Mouse (Mus musculus): Measurements from ENCODE around the gene 4931428F04Rik. TPM values are rescaled to one million over a fixed set of nuclear protein-coding genes. Genes with fewer than 3 reads are reported as not detected.

The 4931428F04Rik gene
- polyA plus RNA-seq, 1 experiment from 2014 or later, result 50.8 TPM

DNA sequence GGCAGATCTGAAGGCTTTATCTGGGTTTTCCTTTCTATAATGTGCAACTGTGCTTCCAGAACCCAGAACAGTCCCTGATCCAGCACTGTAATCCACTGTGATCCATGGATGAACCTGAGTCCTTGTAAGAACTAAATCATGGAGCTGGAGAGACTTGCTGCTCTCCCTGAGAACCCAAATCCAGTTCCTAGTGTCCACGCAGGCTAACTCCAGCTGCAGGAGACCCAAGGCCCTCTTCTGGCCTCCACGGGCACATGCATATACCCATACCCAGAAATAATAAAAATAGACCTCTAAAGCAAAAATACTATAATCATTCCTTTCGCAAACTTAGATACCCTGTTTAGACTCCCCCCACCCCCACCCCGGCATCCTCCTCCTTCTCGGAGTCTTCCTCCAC lies 1.4 kb downstream of the 4931428F04Rik start:
- H3K4me2 ChIP-seq (ENCODE audit: low read depth), result peak overlapping the region; percentile 74
- 0 out of 2 replicates have a peak, but pooled peaks cover 10% of the 10 kb centered on the region for H3K4me1 ChIP-seq (ENCODE audit: control insufficient read depth, insufficient read depth, low read length)
- H3K27me3 ChIP-seq (ENCODE audit: control insufficient read depth, insufficient read depth, low read length), result peaks cover 11% of the 10 kb centered on the region
- peak overlapping the region; percentile 47 for H3K4me3 ChIP-seq (ENCODE audit: low read depth, low read length)
- ATAC-seq (ENCODE audit: insufficient read depth, low FRiP score, low TSS enrichment) (no peak), DNase-seq (ENCODE audit: low spot score) (no peak)
- no peaks in the 10 kb centered on the region for H3K36me3 ChIP-seq (ENCODE audit: control insufficient read depth, insufficient read depth, low read length)
- H3K27ac ChIP-seq (ENCODE audit: low read depth, low read length), result no peak overlapping the region
- 86% methylated on average over 5 of the region's 5 CpGs for WGBS
- H3K9me3 ChIP-seq (ENCODE audit: control insufficient read depth, low read length), result no peaks in the 10 kb centered on the region
- H3K9ac ChIP-seq (ENCODE audit: low read length), result peak overlapping the region; percentile 46

DNA sequence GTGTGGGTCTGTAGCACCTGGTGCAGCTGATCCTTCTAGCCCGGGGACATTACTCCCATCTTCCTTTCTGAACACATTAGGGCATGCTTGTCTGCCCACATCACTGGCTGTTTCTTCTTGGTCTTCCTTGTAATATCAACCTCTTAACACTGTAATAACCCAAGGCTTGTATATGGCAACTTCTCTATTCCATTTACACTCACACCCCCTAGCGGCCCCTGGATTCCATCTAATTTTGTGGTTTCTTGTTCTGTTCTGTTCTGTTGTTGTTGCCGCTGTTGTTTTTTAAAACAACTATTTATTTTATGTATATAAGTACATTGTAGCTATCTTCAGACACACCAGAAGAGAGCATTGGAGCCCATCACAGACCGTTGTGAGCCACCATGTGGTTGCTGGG lies 2.8 kb downstream of the 4931428F04Rik start:
- 88% methylated on average over 4 of the region's 4 CpGs for WGBS
- 0 out of 2 replicates have a peak, but pooled peaks cover 10% of the 10 kb centered on the region for H3K4me1 ChIP-seq (ENCODE audit: control insufficient read depth, insufficient read depth, low read length)
- DNase-seq (ENCODE audit: low spot score) (no peak), ATAC-seq (ENCODE audit: insufficient read depth, low FRiP score, low TSS enrichment) (no peak)
- H3K27me3 ChIP-seq (ENCODE audit: control insufficient read depth, insufficient read depth, low read length), result peaks cover 11% of the 10 kb centered on the region
- H3K27ac ChIP-seq (ENCODE audit: low read depth, low read length), result no peak overlapping the region
- 0 out of 2 replicates have a peak, but pooled peaks cover 2% of the 10 kb centered on the region for H3K36me3 ChIP-seq (ENCODE audit: control insufficient read depth, insufficient read depth, low read length)
- H3K4me3 ChIP-seq (ENCODE audit: low read depth, low read length), result no peak overlapping the region
- H3K9ac ChIP-seq (ENCODE audit: low read length), result no peak overlapping the region; the same call in 1 of the 2 replicates
- H3K4me2 ChIP-seq (ENCODE audit: low read depth), result peak overlapping the region; percentile 7; the same call in 1 of the 2 replicates
- no peaks in the 10 kb centered on the region for H3K9me3 ChIP-seq (ENCODE audit: control insufficient read depth, low read length)

DNA sequence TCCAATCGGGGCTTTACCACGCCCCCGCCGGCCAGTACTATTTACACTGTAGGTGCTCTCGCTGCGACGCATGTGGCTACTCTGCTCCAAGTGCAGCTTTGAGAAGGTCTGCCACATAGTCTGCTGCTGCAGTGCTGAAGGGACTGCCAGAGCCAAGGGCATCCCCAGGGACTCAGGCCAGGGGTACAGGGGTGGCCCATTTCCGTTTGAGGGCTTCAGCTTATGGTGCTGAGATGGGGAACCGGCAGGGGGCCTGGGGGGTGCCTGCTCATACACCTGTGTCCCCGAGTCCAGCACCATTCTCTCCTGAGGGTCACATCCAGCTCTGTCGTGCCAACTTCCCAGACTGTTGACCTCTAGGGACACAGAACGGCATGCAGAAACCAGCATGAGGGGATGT lies 4.2 kb downstream of the 4931428F04Rik start:
- DNase-seq (ENCODE audit: low spot score) (no peak), ATAC-seq (ENCODE audit: insufficient read depth, low FRiP score, low TSS enrichment) (no peak)
- WGBS, result 44% methylated on average over 12 of the region's 12 CpGs
- Histone ChIP-seq H3K36me3 (ENCODE audit: control insufficient read depth, insufficient read depth, low read length) (0 out of 2 replicates have a peak, but pooled peaks cover 4% of the 10 kb centered on the region), H3K4me3 (ENCODE audit: low read depth, low read length) (no peak overlapping the region), H3K27me3 (ENCODE audit: control insufficient read depth, insufficient read depth, low read length) (peaks cover 10% of the 10 kb centered on the region), H3K4me1 (ENCODE audit: control insufficient read depth, insufficient read depth, low read length) (0 out of 2 replicates have a peak, but pooled peaks cover 10% of the 10 kb centered on the region), H3K9ac (ENCODE audit: low read length) (no peak overlapping the region), H3K27ac (ENCODE audit: low read depth, low read length) (no peak overlapping the region), H3K4me2 (ENCODE audit: low read depth) (no peak overlapping the region), H3K9me3 (ENCODE audit: control insufficient read depth, low read length) (no peaks in the 10 kb centered on the region)

DNA sequence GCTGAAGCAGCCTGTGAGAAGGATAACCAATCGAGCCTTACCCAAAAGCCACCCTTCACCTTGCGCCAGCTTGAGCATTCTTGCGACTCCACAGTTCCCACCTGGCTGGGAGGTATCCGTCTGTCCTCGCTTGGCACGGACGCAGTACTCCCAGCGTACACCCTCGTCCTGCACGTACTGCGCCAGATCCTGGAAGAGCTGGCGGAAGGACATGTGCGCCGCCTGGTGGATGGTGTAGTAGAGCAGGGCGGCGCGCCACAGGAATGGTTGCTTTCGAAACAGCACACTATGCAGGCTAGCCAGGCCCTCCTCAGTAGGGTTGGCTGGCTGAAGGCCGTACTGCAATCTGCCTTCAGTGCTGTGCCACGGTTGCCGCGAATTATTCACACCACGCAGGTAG lies 6.6 kb downstream of the 4931428F04Rik start:
- 15% methylated on average over 21 of the region's 23 CpGs for WGBS
- H3K36me3 ChIP-seq (ENCODE audit: control insufficient read depth, insufficient read depth, low read length), result 0 out of 2 replicates have a peak, but pooled peaks cover 4% of the 10 kb centered on the region
- no peak overlapping the region for H3K27ac ChIP-seq (ENCODE audit: low read depth, low read length)

GRCm38 (mm10) chr8:105282239-105282638 lies 7.4 kb downstream of the 4931428F04Rik start:
- Histone ChIP-seq H3K9me3 (ENCODE audit: control insufficient read depth, low read length) (no peaks in the 10 kb centered on the region), H3K4me2 (ENCODE audit: low read depth) (no peak overlapping the region), H3K27me3 (ENCODE audit: control insufficient read depth, insufficient read depth, low read length) (peaks cover 35% of the 10 kb centered on the region), H3K36me3 (ENCODE audit: control insufficient read depth, insufficient read depth, low read length) (0 out of 2 replicates have a peak, but pooled peaks cover 4% of the 10 kb centered on the region), H3K9ac (ENCODE audit: low read length) (no peak overlapping the region), H3K4me3 (ENCODE audit: low read depth, low read length) (no peak overlapping the region), H3K27ac (ENCODE audit: low read depth, low read length) (no peak overlapping the region), H3K4me1 (ENCODE audit: control insufficient read depth, insufficient read depth, low read length) (no peaks in the 10 kb centered on the region)
- DNase-seq (ENCODE audit: low spot score) (no peak), ATAC-seq (ENCODE audit: insufficient read depth, low FRiP score, low TSS enrichment) (no peak)
- 85% methylated on average over 4 of the region's 4 CpGs for WGBS

More for the DNA sequence above, 6.6 kb downstream of the 4931428F04Rik start:
- peak; percentile 40; the same call in 1 of the 2 replicates for ATAC-seq (ENCODE audit: insufficient read depth, low FRiP score, low TSS enrichment)
- Histone ChIP-seq H3K27me3 (ENCODE audit: control insufficient read depth, insufficient read depth, low read length) (peaks cover 27% of the 10 kb centered on the region), H3K4me1 (ENCODE audit: control insufficient read depth, insufficient read depth, low read length) (no peaks in the 10 kb centered on the region), H3K4me2 (ENCODE audit: low read depth) (no peak overlapping the region), H3K9ac (ENCODE audit: low read length) (no peak overlapping the region), H3K9me3 (ENCODE audit: control insufficient read depth, low read length) (no peaks in the 10 kb centered on the region), H3K4me3 (ENCODE audit: low read depth, low read length) (no peak overlapping the region)
- peak; percentile 64 for DNase-seq (ENCODE audit: low spot score)

GRCm38 (mm10) chr8:105281821-105282220 lies 7.8 kb downstream of the 4931428F04Rik start:
- ATAC-seq (ENCODE audit: insufficient read depth, low FRiP score, low TSS enrichment) (no peak), DNase-seq (ENCODE audit: low spot score) (no peak)
- Histone ChIP-seq H3K36me3 (ENCODE audit: control insufficient read depth, insufficient read depth, low read length) (0 out of 2 replicates have a peak, but pooled peaks cover 4% of the 10 kb centered on the region), H3K27me3 (ENCODE audit: control insufficient read depth, insufficient read depth, low read length) (peaks cover 40% of the 10 kb centered on the region), H3K4me3 (ENCODE audit: low read depth, low read length) (no peak overlapping the region), H3K27ac (ENCODE audit: low read depth, low read length) (no peak overlapping the region), H3K9ac (ENCODE audit: low read length) (no peak overlapping the region), H3K9me3 (ENCODE audit: control insufficient read depth, low read length) (no peaks in the 10 kb centered on the region), H3K4me2 (ENCODE audit: low read depth) (no peak overlapping the region), H3K4me1 (ENCODE audit: control insufficient read depth, insufficient read depth, low read length) (no peaks in the 10 kb centered on the region)
- WGBS, result 82% methylated on average over 12 of the region's 12 CpGs

GRCm38 (mm10) chr8:105280567-105280966 lies 9.1 kb downstream of the 4931428F04Rik start:
- Histone ChIP-seq H3K4me2 (ENCODE audit: low read depth) (no peak overlapping the region), H3K9me3 (ENCODE audit: control insufficient read depth, low read length) (no peaks in the 10 kb centered on the region), H3K36me3 (ENCODE audit: control insufficient read depth, insufficient read depth, low read length) (0 out of 2 replicates have a peak, but pooled peaks cover 4% of the 10 kb centered on the region), H3K4me3 (ENCODE audit: low read depth, low read length) (no peak overlapping the region), H3K4me1 (ENCODE audit: control insufficient read depth, insufficient read depth, low read length) (0 out of 2 replicates have a peak, but pooled peaks cover 2% of the 10 kb centered on the region), H3K27ac (ENCODE audit: low read depth, low read length) (no peak overlapping the region), H3K9ac (ENCODE audit: low read length) (no peak overlapping the region), H3K27me3 (ENCODE audit: control insufficient read depth, insufficient read depth, low read length) (peaks cover 52% of the 10 kb centered on the region)
- WGBS, result 65% methylated on average over 3 of the region's 3 CpGs
- DNase-seq (ENCODE audit: low spot score), result no peak
- no peak for ATAC-seq (ENCODE audit: insufficient read depth, low FRiP score, low TSS enrichment)

- no peak overlapping the region for H3K4me2 ChIP-seq (ENCODE audit: low read depth)
- ATAC-seq (ENCODE audit: insufficient read depth, low FRiP score, low TSS enrichment), result 0 out of 2 replicates have a peak, but pooled peaks have one; percentile 2
- H3K27ac ChIP-seq (ENCODE audit: low read depth, low read length), result no peak overlapping the region
- 3% methylated on average over 27 of the region's 28 CpGs for WGBS
- H3K4me3 ChIP-seq (ENCODE audit: low read depth, low read length), result 0 out of 2 replicates have a peak overlapping the region, but pooled peaks have one; percentile 7
- H3K4me1 ChIP-seq (ENCODE audit: control insufficient read depth, insufficient read depth, low read length), result 0 out of 2 replicates have a peak, but pooled peaks cover 2% of the 10 kb centered on the region
- no peak overlapping the region for H3K9ac ChIP-seq (ENCODE audit: low read length)
- peak; percentile 33 for DNase-seq (ENCODE audit: low spot score)
- peaks cover 68% of the 10 kb centered on the region for H3K27me3 ChIP-seq (ENCODE audit: control insufficient read depth, insufficient read depth, low read length)
- 0 out of 2 replicates have a peak, but pooled peaks cover 4% of the 10 kb centered on the region for H3K36me3 ChIP-seq (ENCODE audit: control insufficient read depth, insufficient read depth, low read length)
- no peaks in the 10 kb centered on the region for H3K9me3 ChIP-seq (ENCODE audit: control insufficient read depth, low read length)
These were observed 10.7 kb downstream of the 4931428F04Rik start for GRCm38 (mm10) chr8:105278911-105279334.
